Mouse (Mus musculus) small intestine, adult 2 months (tissue): ENCODE results near the gene Hephl1.
A peak's percentile ranks its signal among the peaks of the same experiment; 100 is the strongest.

Experiments
- CTCF ChIP-seq: fragments of 200-500 bp; IDR thresholded peaks from 2 replicates; pipeline ENCODE4 v1.5.1; 2012; ENCODE audit warnings: low read depth, mild to moderate bottlenecking, control low read depth, inconsistent platforms, low read length, moderate library complexity, mixed read lengths; ENCODE audit not compliant: insufficient replicate concordance, insufficient read length; ENCODE audit errors: extremely low read depth
- POLR2A ChIP-seq: fragments of 200-500 bp; IDR thresholded peaks from 2 replicates; pipeline ENCODE4 v1.6.1; 2012; ENCODE audit warnings: low read depth, mild to moderate bottlenecking, control low read depth, inconsistent platforms, low read length, moderate library complexity

- TF ChIP-seq POLR2A (no peak), CTCF (peak; percentile 76; the same call in 1 of the 2 replicates)
Observed at GRCm38 (mm10) chr9:15033568-15034160, 78.2 kb downstream of the Hephl1 start.
